Mouse (Mus musculus) G1E (cell line): ENCODE results near the gene Epb41l5.

Experiments
- CTCF ChIP-seq: IDR thresholded peaks from 2 replicates; pipeline ENCODE4 v1.5.1; 2012; ENCODE audit warnings: low read depth, low read length, inconsistent platforms, mixed read lengths
- GATA1 ChIP-seq: IDR thresholded peaks from 2 replicates; pipeline ENCODE4 v1.6.1; 2012; ENCODE audit warnings: borderline replicate concordance, low read length, inconsistent platforms, mixed read lengths
- POLR2AphosphoS5 ChIP-seq: IDR thresholded peaks from 2 replicates; pipeline ENCODE4 v1.6.1; 2012; ENCODE audit warnings: low read depth, low read length, inconsistent platforms; ENCODE audit not compliant: insufficient replicate concordance

GRCm38 (mm10) chr1:119523369-119523768 lies 125.4 kb downstream of the Epb41l5 start:
- no peak for TF ChIP-seq GATA1
- no peak for TF ChIP-seq CTCF
- no peak for TF ChIP-seq POLR2AphosphoS5
